Mouse (Mus musculus): ENCODE results near the gene Gfod1.

The Gfod1 gene

GRCm38 (mm10) chr13:43304018-43304431, at the start of gene Gfod1:
Gene Gfod1, minus strand, starts transcription at chr13:43304172.
- peak; percentile 90 for DNase-seq (ENCODE audit: low spot score)

- DNase-seq (ENCODE audit: low spot score), result no peak
Measured at GRCm38 (mm10) chr13:43353356-43353755, 49.4 kb upstream of the Gfod1 start.

- no peak for DNase-seq (ENCODE audit: low spot score)
Measured at GRCm38 (mm10) chr13:43350489-43351169, 46.7 kb upstream of the Gfod1 start.

DNA sequence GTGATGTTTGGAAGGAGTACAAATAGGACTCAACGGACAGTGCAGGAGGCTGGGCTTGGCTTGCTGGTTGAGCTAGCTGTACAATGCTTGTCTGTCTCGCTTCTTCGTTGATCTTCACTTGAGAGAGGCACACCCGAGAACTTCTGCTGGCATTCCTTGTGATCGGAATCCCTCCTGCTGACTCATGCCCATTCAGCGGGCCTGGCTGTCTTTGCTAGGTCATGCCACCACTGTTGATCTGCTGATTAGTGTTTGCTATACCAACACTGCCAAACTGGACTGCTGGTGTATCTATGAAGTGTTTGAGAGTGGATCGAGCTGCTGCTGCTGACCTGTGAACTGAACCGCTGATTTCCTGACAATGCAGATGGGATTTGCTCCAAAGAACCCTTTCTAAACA, 45.4 kb upstream of the Gfod1 start:
- DNase-seq (ENCODE audit: low spot score), result peak; percentile 8

DNA sequence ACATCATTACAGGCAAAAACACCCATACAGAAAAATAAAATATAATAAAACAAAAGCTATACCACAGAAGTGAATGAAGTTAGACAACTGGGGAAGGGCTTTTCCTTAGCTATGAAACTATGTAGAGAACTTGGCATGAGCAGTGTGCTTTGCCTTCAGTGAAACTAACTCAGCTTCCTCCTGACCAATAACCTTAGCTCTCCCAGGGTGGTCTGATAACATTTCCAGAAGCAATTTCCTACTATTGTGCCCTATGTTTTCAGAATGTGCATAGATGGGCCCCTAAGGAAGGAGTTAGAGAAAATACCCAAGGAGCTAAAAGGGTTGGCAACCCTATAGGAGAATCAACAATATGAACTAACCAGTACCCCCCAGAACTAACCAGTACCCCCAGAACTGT, 42.9 kb upstream of the Gfod1 start:
- no peak for DNase-seq (ENCODE audit: low spot score)

- no peak for DNase-seq (ENCODE audit: low spot score)
Measured at GRCm38 (mm10) chr13:43338632-43339031, 34.7 kb upstream of the Gfod1 start.

DNA sequence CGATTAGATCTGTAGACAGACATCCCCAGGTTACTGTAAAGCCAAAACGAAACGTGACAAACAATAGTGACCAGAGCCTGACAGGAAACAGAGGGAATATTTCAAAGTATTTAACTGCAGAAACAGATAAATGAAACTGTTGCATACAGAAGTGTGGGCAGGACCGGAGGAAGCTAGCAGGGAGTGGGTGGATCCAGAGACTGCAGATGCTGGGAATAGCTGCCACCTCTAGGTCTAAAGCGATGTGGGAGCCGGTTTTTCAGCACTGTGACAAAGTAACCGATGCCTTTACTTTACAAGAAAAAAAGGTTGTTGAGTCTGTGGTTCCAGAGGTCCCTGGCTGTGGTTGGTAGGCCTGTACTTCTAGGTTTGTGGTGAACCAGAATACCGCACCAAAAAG, 34.0 kb upstream of the Gfod1 start:
- DNase-seq (ENCODE audit: low spot score), result no peak

GRCm38 (mm10) chr13:43336425-43337221, 32.7 kb upstream of the Gfod1 start:
- no peak for DNase-seq (ENCODE audit: low spot score)

DNA sequence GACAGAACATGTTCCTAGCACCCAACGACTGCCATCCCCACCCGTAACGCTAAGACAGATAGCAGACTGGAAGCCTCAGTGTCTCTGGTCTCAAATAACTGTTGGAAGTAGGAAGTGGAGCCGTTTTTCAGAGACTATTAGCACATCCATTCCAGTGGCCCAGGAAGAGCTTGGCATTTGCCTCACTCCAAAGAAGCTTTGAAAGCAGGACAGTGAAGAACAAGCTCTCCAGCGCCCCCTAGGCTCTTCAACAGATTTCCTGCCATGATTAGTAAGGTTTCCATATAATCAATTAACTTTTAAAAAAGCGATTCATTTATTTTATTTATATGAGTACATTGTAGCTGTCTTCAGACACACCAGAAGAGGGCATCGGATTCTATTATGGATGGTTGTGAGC, 28.6 kb upstream of the Gfod1 start:
- DNase-seq (ENCODE audit: low spot score), result no peak

GRCm38 (mm10) chr13:43331721-43332444, 27.9 kb upstream of the Gfod1 start:
- no peak for DNase-seq (ENCODE audit: low spot score)

- DNase-seq (ENCODE audit: low spot score), result no peak
Measured at GRCm38 (mm10) chr13:43325427-43325826, 21.5 kb upstream of the Gfod1 start.

DNA sequence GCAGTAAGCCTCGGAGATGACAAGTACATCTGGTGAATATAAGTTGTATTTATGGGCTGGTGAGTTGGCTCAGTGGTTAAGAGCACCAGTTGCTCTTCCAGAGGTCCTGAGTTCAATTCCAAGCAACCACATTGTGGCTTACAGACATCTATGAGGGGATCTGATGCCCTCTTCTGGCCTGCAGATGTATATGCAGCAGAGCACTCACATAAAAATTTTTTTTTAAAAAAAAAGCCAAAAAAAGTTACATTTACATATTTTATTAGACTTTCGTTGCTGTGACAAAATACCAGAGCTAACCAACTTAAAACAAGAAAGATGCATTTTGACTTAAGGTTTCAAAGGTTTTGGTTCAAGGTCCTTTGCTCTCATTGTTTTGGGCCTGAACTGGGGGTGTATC, 17.5 kb upstream of the Gfod1 start:
- DNase-seq (ENCODE audit: low spot score), result no peak

- no peak for DNase-seq (ENCODE audit: low spot score)
Measured at GRCm38 (mm10) chr13:43319396-43319795, 15.4 kb upstream of the Gfod1 start.

- no peak for DNase-seq (ENCODE audit: low spot score)
Measured at GRCm38 (mm10) chr13:43317411-43317810, 13.4 kb upstream of the Gfod1 start.

- DNase-seq (ENCODE audit: low spot score), result no peak
Measured at GRCm38 (mm10) chr13:43305181-43305924, 1.4 kb upstream of the Gfod1 start.

GRCm38 (mm10) chr13:43304700-43305099, 728 bp upstream of the Gfod1 start:
- peak; percentile 20 for DNase-seq (ENCODE audit: low spot score)

GRCm38 (mm10) chr13:43303161-43303965, 609 bp downstream of the Gfod1 start:
- DNase-seq (ENCODE audit: low spot score), result peak; percentile 40

GRCm38 (mm10) chr13:43302651-43303160, 1.3 kb downstream of the Gfod1 start:
- peak; percentile 18 for DNase-seq (ENCODE audit: low spot score)

DNA sequence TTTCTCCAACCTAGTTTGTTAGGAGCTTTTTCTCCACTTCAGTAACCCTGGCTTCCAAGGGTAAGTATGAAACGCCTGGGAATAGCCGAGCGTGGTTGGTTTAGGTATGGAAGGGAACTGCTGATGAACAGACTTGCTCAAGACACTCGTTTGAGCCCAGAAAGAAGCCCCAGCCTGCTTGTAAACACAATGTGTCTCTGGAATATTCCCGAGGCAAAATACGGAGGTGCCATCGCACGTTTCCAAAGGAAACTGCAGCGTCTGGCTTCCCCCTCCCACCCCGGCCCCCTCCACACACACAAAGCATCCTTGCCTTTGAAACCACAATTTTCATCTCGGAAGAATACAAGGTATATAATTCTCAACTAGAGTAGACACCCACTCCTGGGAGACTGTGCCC, 1.7 kb downstream of the Gfod1 start:
- DNase-seq (ENCODE audit: low spot score), result no peak

- no peak for DNase-seq (ENCODE audit: low spot score)
Measured at GRCm38 (mm10) chr13:43300906-43301305, 3.1 kb downstream of the Gfod1 start.

- DNase-seq (ENCODE audit: low spot score), result no peak
Measured at GRCm38 (mm10) chr13:43300366-43300765, 3.6 kb downstream of the Gfod1 start.

Measured in urinary bladder, postnatal 25 days (tissue).